Mouse (Mus musculus) ES-E14 (cell line): Measurements from ENCODE around the gene Adgrl3.

Experiments used
- CHD2 ChIP-seq: IDR thresholded peaks from 2 replicates; pipeline ENCODE4 v1.6.1; 2014; ENCODE audit warnings: mild to moderate bottlenecking, low read depth, low read length, inconsistent platforms
- HCFC1 ChIP-seq: IDR thresholded peaks from 2 replicates; pipeline ENCODE4 v1.6.1; 2012; ENCODE audit warnings: low read length, inconsistent platforms, borderline replicate concordance; ENCODE audit not compliant: insufficient read depth
- ZC3H11A ChIP-seq: IDR thresholded peaks from 2 replicates; pipeline ENCODE4 v1.6.1; 2012; ENCODE audit warnings: low read depth, mild to moderate bottlenecking, inconsistent platforms, low read length, borderline replicate concordance
- ZNF384 ChIP-seq: IDR thresholded peaks from 2 replicates; pipeline ENCODE4 v1.6.1; 2012; ENCODE audit warnings: low read depth, low read length, inconsistent platforms

DNA sequence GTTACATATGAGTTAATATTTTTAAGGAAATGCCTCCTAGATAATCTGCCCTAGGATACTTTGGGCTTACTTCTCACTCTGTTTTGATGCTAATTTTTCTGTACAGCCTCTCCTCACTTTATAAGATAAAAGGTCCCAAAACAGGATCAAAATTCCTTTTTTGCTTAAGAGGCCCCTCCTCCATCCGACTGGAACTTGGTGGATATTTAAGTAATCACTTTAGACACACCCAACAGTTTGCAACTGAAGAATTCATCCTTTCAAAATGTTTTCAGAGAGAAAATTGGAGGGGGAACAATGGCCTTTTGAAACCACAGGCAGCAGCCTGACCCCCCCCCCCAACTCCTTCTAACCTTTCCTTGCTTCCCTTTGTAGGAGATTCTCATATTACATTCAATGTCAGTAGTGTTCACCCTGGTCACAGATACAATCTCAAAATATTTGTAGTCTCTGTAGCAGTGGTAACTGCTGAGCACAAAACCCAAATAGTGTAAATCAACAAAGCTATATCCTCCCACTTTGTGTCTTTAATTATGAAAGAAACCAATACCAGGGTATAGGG lies 385.7 kb downstream of the Adgrl3 start:
- no peak for TF ChIP-seq ZNF384
- no peak for TF ChIP-seq CHD2
- no peak for TF ChIP-seq ZC3H11A
- TF ChIP-seq HCFC1: no peak
